Mouse (Mus musculus): ENCODE measurements around the gene Tnxb. TPM values are rescaled to one million over a fixed set of nuclear protein-coding genes. Genes with fewer than 3 reads are reported as not detected.

The Tnxb gene
- polyA plus RNA-seq, 1 experiment from 2014 or later: not detected

DNA sequence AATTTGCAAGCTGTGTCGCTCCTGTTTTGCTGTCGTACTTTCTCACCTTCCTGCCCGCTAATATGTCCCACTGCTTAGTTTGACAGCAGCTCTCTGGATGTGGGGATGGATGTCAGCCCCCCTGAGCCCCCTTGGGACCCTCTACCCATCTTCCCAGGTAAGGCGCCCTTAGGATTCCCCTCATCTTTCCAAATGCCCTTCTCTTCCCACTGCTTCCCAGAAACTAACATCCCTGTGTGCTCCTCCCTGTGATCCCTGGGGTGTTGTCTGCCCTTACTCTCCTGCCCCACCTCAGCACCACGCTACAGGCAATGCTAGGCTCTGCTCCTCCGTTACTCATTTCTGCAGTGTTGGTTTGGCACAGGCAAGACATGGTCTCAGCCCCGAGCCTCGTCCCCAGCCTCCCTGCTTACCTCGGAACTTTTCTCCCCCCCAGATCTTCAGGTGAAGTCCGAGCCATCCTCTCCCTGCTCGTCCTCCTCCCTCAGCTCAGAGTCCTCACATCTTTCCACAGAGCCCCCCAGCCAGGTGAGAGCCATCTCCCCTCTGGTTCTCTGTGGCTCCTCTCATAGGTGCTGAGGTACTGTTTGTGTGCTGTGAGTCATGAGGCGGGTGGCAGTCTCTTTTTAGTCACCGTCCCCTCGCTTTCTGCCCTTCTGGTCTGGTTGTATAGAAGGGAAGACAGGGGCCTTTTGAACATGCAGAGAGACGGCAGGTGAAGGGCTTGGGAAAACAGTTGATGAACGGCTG is 22.0 kb upstream of the Tnxb start:
- Histone ChIP-seq H3K27ac (no peak overlapping the region), H3K36me3 (ENCODE audit: inconsistent target) (peaks cover 32% of the 10 kb centered on the region; the same call in 1 of the 2 replicates), H3K4me3 (ENCODE audit: inconsistent target) (peak overlapping the region; percentile 38; the same call in 1 of the 2 replicates), H3K79me2 (ENCODE audit: inconsistent target) (peaks cover 35% of the 10 kb centered on the region)
- 91% methylated on average over 15 of the region's 16 CpGs for WGBS (ENCODE audit: missing documents)

GRCm38 (mm10) chr17:34649106-34649864 is 21.1 kb upstream of the Tnxb start:
- peaks cover 39% of the 10 kb centered on the region; the same call in 1 of the 2 replicates for H3K36me3 ChIP-seq (ENCODE audit: inconsistent target)
- H3K27ac ChIP-seq: no peak overlapping the region
- WGBS (ENCODE audit: missing documents): 49% methylated on average over 18 of the region's 18 CpGs
- no peak overlapping the region for H3K4me3 ChIP-seq (ENCODE audit: inconsistent target)
- H3K79me2 ChIP-seq (ENCODE audit: inconsistent target): peaks cover 35% of the 10 kb centered on the region

DNA sequence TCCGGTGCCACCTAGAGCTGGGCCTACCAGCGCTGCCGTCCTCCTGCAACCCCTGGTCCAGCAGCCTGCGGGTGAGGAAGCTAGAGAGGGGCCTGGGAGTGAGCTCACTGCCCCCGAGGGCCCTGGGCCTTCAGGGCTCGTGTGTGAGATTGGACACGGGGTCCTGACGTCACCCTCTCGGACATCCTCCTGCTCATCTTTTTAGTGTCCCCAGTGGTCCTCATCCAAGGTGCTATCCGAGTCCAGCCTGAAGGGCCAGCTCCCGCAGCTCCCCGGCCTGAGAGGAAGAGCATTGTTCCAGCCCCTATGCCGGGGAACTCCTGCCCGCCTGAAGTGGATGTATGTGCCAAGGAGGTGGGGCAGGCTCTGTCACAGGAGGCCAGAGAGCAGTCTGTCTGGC is 19.6 kb upstream of the Tnxb start:
- WGBS (ENCODE audit: missing documents): 91% methylated on average over 14 of the region's 14 CpGs
- Histone ChIP-seq H3K36me3 (ENCODE audit: inconsistent target) (peaks cover 43% of the 10 kb centered on the region; the same call in 1 of the 2 replicates), H3K27ac (no peak overlapping the region), H3K4me3 (ENCODE audit: inconsistent target) (no peak overlapping the region), H3K79me2 (ENCODE audit: inconsistent target) (peaks cover 24% of the 10 kb centered on the region)

DNA sequence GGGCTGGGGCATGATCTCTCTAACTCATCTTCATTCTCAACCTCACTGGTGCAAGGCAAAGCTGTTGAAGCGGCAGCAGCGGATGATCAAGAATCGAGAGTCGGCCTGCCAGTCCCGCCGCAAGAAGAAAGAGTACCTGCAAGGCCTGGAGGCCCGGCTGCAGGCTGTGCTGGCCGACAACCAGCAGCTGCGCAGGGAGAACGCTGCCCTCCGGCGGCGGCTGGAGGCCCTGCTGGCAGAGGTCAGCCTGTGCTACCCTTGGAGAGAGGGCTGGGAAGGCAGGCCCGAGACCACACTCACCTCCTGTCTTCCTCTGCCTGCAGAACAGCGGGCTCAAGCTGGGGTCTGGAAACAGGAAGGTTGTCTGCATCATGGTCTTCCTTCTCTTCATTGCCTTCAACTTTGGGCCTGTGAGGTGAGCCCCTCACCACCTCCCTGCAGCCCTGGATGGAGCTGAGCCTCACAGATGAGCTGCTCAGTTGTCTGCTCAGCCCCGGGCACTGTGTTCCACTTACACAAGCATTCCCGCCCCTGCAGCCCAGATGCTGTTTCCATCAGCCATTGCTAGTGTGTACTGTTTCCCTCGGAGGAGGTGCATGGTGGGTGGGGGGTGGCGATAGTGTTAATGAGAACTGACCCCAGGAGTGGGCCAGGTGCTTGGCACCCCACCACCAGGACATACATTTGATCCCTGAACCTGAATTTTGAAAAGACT is 18.7 kb upstream of the Tnxb start:
- Histone ChIP-seq H3K36me3 (ENCODE audit: inconsistent target) (peaks cover 43% of the 10 kb centered on the region; the same call in 1 of the 2 replicates), H3K79me2 (ENCODE audit: inconsistent target) (peaks cover 16% of the 10 kb centered on the region), H3K27ac (no peak overlapping the region), H3K4me3 (ENCODE audit: inconsistent target) (no peak overlapping the region)
- 66% methylated on average over 19 of the region's 19 CpGs for WGBS (ENCODE audit: missing documents)

DNA sequence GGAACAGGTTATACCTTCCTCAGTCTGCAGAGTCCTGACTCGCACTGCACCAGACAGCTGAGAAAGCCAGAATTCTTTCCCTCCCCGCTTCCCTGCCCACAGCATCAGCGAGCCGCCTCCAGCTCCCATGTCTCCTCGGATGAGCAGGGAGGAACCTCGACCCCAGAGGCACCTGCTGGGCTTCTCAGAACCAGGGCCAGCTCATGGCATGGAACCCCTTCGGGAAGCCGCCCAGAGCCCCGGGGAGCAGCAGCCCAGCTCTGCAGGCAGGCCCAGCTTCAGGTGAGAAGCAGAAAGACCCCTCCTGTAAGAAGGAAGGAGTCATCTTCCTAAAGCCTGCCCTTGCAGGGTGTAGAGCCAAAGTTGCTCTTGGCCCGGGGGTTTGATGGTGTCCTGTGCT is 17.8 kb upstream of the Tnxb start:
- 93% methylated on average over 9 of the region's 10 CpGs for WGBS (ENCODE audit: missing documents)
- H3K36me3 ChIP-seq (ENCODE audit: inconsistent target): peaks cover 43% of the 10 kb centered on the region; the same call in 1 of the 2 replicates
- H3K4me3 ChIP-seq (ENCODE audit: inconsistent target): no peak overlapping the region
- H3K79me2 ChIP-seq (ENCODE audit: inconsistent target): peaks cover 15% of the 10 kb centered on the region
- H3K27ac ChIP-seq: no peak overlapping the region

- WGBS (ENCODE audit: missing documents): 93% methylated on average over 7 of the region's 8 CpGs
Measured at GRCm38 (mm10) chr17:34652985-34653384, 17.4 kb upstream of the Tnxb start.

DNA sequence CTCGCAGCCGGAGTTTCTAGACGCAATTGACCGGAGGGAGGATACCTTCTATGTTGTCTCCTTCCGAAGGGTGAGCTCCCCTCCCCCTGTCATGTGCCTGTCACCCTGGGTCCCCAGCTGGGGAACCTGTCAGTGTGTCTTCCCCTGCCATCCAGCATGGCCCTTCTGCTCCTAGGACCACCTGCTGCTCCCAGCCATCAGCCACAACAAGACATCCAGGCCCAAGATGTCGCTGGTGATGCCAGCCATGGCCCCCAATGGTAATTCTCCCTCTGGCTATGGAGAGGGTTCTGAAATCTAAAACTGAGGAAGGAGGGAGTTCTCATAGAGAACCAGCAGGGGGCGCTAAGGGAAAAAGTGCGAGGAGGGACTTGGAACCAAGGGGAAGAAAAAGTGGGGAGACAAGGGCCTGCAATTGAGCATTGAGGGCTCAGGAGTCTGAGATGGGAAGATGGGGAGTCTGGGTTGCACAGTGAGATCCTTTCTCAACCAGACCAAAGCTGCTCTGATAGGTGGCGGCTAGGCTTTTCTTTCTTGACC is 16.5 kb upstream of the Tnxb start:
- 71% methylated on average over 9 of the region's 9 CpGs for WGBS (ENCODE audit: missing documents)
- H3K4me3 ChIP-seq (ENCODE audit: inconsistent target): no peak overlapping the region
- peaks cover 43% of the 10 kb centered on the region; the same call in 1 of the 2 replicates for H3K36me3 ChIP-seq (ENCODE audit: inconsistent target)
- H3K27ac ChIP-seq: no peak overlapping the region
- H3K79me2 ChIP-seq (ENCODE audit: inconsistent target): peaks cover 2% of the 10 kb centered on the region; the same call in 1 of the 2 replicates

More at GRCm38 (mm10) chr17:34652985-34653384, 17.4 kb upstream of the Tnxb start:
- Histone ChIP-seq H3K27ac (no peak overlapping the region), H3K4me3 (ENCODE audit: inconsistent target) (no peak overlapping the region), H3K79me2 (ENCODE audit: inconsistent target) (peaks cover 10% of the 10 kb centered on the region), H3K36me3 (ENCODE audit: inconsistent target) (peaks cover 43% of the 10 kb centered on the region; the same call in 1 of the 2 replicates)

DNA sequence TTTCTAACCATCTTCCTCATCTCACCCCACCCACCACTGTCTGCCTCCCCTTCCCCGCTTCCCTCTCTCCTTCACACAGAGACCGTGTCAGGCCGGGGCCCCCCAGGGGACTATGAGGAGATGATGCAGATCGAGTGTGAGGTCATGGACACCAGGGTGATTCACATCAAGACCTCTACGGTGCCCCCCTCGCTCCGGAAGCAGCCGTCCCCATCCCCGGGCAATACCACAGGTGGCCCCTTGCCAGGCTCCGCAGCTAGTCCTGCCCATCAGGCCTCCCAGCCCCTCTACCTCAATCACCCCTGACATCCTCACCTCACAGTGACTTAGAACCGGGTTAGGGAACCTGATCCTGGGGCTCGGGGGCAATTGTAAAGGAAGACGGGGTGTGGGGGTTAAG is 15.9 kb upstream of the Tnxb start:
- 99% methylated on average over 13 of the region's 13 CpGs for WGBS (ENCODE audit: missing documents)
- no peak overlapping the region for H3K27ac ChIP-seq
- H3K4me3 ChIP-seq (ENCODE audit: inconsistent target): no peak overlapping the region
- H3K36me3 ChIP-seq (ENCODE audit: inconsistent target): peaks cover 43% of the 10 kb centered on the region; the same call in 1 of the 2 replicates
- no peaks in the 10 kb centered on the region for H3K79me2 ChIP-seq (ENCODE audit: inconsistent target)

DNA sequence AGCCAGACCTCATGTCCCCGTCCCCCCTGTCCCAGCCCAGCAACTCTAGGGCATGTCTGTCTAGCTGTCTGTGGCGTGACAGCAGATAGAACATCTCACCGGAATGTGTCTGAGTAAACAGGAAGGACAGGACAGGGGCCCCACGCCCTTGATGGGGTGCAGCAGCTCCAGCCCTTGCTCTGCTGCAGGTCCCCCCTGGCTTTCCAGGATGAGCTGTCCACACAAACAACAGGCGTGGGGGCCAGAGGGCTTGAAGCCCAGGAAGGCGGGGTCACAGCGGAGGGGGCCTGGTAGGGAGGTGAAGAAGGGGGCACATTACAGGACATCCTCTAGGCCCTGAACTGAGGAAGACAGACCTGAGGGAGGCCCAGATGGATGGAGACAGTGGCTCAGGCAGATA is 15.2 kb upstream of the Tnxb start:
- WGBS (ENCODE audit: missing documents): 96% methylated on average over 7 of the region's 7 CpGs
- Histone ChIP-seq H3K4me3 (ENCODE audit: inconsistent target) (no peak overlapping the region), H3K36me3 (ENCODE audit: inconsistent target) (peaks cover 40% of the 10 kb centered on the region; the same call in 1 of the 2 replicates), H3K79me2 (ENCODE audit: inconsistent target) (no peaks in the 10 kb centered on the region), H3K27ac (no peak overlapping the region)

DNA sequence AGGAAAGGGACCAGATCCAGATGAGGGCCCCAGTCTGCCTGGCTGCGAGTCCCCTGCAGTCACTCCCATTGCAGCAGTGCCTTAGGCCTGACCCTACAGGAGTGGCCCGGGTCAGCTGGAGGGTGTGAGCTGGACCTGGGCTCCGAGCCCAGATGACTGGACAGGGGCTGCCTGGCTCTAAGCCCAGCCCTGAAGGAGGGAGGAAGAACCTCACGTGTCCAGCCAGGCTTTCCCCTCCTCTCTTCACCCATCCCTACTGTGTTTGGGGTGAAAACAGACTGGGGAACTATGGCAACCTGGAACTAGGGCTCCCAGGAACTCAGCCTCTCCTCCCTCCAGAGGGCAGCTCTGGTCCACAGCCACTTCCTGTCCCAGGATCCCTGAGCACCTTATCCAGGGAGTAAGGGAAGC is 14.7 kb upstream of the Tnxb start:
- 85% methylated on average over 4 of the region's 4 CpGs for WGBS (ENCODE audit: missing documents)
- Histone ChIP-seq H3K4me3 (ENCODE audit: inconsistent target) (no peak overlapping the region), H3K36me3 (ENCODE audit: inconsistent target) (peaks cover 36% of the 10 kb centered on the region; the same call in 1 of the 2 replicates), H3K27ac (no peak overlapping the region), H3K79me2 (ENCODE audit: inconsistent target) (no peaks in the 10 kb centered on the region)

DNA sequence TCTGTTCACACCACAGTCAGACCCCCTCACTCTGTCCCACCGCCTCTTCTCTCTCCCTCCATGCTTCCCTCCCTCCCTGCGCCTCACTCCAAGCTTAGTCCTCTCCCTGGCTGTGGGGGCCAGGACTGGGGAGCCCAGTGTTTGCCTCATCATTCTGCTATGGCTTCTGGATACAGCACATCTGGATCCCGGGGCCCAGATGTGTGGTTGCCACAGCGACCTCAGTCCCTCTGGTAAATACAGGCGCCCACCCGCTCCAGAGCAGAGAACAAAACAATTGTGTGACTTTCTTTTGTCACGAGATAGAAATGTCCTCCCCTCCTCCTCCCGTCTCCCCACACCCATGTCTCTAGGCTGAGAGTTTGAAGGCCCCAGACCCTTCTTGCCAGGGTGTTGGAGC is 13.7 kb upstream of the Tnxb start:
- WGBS (ENCODE audit: missing documents): 77% methylated on average over 6 of the region's 8 CpGs
- Histone ChIP-seq H3K36me3 (ENCODE audit: inconsistent target) (peaks cover 28% of the 10 kb centered on the region; the same call in 1 of the 2 replicates), H3K4me3 (ENCODE audit: inconsistent target) (no peak overlapping the region), H3K79me2 (ENCODE audit: inconsistent target) (no peaks in the 10 kb centered on the region), H3K27ac (no peak overlapping the region)

GRCm38 (mm10) chr17:34657271-34657670 is 13.1 kb upstream of the Tnxb start:
- no peaks in the 10 kb centered on the region for H3K79me2 ChIP-seq (ENCODE audit: inconsistent target)
- H3K27ac ChIP-seq: no peak overlapping the region
- H3K36me3 ChIP-seq (ENCODE audit: inconsistent target): peaks cover 22% of the 10 kb centered on the region; the same call in 1 of the 2 replicates
- no peak overlapping the region for H3K4me3 ChIP-seq (ENCODE audit: inconsistent target)
- WGBS (ENCODE audit: missing documents): 32% methylated on average over 2 of the region's 2 CpGs

GRCm38 (mm10) chr17:34658145-34658544 is 12.2 kb upstream of the Tnxb start:
- Histone ChIP-seq H3K36me3 (ENCODE audit: inconsistent target) (peaks cover 13% of the 10 kb centered on the region; the same call in 1 of the 2 replicates), H3K27ac (no peak overlapping the region), H3K4me3 (ENCODE audit: inconsistent target) (no peak overlapping the region), H3K79me2 (ENCODE audit: inconsistent target) (no peaks in the 10 kb centered on the region)
- WGBS (ENCODE audit: missing documents): 31% methylated on average over 2 of the region's 2 CpGs

- Histone ChIP-seq H3K27ac (no peak overlapping the region), H3K4me3 (ENCODE audit: inconsistent target) (no peak overlapping the region), H3K36me3 (ENCODE audit: inconsistent target) (peaks cover 8% of the 10 kb centered on the region; the same call in 1 of the 2 replicates), H3K79me2 (ENCODE audit: inconsistent target) (no peaks in the 10 kb centered on the region)
- WGBS (ENCODE audit: missing documents): 87% methylated on average over 3 of the region's 3 CpGs
Measured at GRCm38 (mm10) chr17:34658591-34658990, 11.7 kb upstream of the Tnxb start.
